Mouse (Mus musculus) brain, embryonic 14.5 days (tissue): ENCODE measurements at regions not wholly inside any gene's neighbourhood (a gene's known extent, or its start where the extent isn't known, plus 50 kb on each side); places are given as distances from the start of the nearest gene placed in this dataset.

Experiments used
- CTCF ChIP-seq: fragments of 200-500 bp; IDR thresholded peaks from 2 replicates; pipeline ENCODE4 v1.5.1; 2012; ENCODE audit warnings: inconsistent platforms, mild to moderate bottlenecking, moderate library complexity, borderline replicate concordance; ENCODE audit not compliant: insufficient read depth, insufficient read length; ENCODE audit errors: extremely low read depth
- POLR2A ChIP-seq: fragments of 200-500 bp; IDR thresholded peaks from 2 replicates; pipeline ENCODE4 v1.6.1; 2012; ENCODE audit warnings: mild to moderate bottlenecking, inconsistent platforms, borderline replicate concordance; ENCODE audit not compliant: poor library complexity, insufficient read depth, insufficient read length, severe bottlenecking; ENCODE audit errors: extremely low read depth

- TF ChIP-seq CTCF (no peak), POLR2A (no peak)
Observed at GRCm38 (mm10) chr14:72142883-72143487, 348.7 kb downstream of the Gm9195 start.
